8 mouse cellular contexts compared by ENCODE assay signal in the genomic region with DNA sequence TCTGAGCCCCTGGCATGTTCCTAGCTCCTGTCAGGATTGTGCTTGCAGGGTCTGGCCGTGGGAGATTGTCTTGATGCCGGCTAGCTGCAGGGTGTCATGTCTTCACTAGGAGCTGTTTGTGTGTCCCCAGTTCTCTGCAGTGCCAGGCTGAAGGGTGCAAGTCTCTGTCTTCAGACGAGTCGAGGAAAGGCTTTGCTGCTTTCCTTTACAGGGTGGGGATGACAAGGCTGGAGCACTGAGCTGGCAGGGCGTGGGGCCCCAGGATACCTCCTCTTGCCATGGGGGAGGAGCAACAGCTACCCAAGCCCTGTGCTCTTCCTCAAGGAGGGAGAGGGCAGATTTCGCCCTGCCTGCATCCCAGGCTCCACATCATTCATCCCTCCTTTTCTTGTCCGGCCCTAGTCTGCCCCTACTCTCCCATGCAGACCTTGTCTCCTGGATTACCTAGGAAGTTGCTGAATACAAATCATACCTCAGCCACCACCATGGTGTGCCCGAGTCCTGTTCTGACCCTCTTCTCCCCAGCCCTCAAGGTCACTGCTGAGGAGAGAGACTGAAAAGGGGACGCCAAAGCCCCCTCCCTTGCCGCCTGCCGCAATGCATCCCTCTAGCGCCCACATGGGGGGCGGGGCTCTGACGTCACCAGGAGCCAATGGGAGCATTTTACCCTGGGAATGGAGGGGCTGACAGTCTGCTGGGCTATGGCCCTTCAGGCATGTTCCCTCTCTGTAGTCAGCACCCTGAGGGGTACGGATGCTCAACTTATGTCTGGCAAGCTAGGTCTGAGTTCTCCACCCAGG. TPM values are rescaled to one million over a fixed set of nuclear protein-coding genes. Genes with fewer than 3 reads are reported as not detected.
A peak's percentile ranks its signal among the peaks of the same experiment; 100 is the strongest.
DNase-seq lines count a peak whose midpoint lies in the region; ATAC-seq and TF ChIP-seq lines count a peak whose summit lies in the region.

No protein-coding gene starts in this region.

- no peak overlapping the region for H3K27ac ChIP-seq in testis, adult 2 months (ENCODE audit: control insufficient read depth, insufficient read depth, low read depth, low read length)
- H3K27ac ChIP-seq in cortical plate, adult 2 months (ENCODE audit: insufficient read depth, low read length) = peak overlapping the region; percentile 87
- peak overlapping the region; percentile 90 for H3K27ac ChIP-seq in heart, embryonic 13.5 days (replicated peaks)
- no peak overlapping the region for H3K27ac ChIP-seq in macrophage
- H3K27ac ChIP-seq in small intestine, adult 2 months (ENCODE audit: insufficient read depth, low read depth, low read length) = no peak overlapping the region

- peak; percentile 37; the same call in 1 of the 2 replicates for ATAC-seq in heart, embryonic 13.5 days (ENCODE audit: extremely low read depth, insufficient number of reproducible peaks, low FRiP score, low TSS enrichment)

- no peak for TF ChIP-seq POLR2A in testis, adult 2 months (IDR thresholded peaks at IDR 0.05; ENCODE audit: control insufficient read depth, low read depth, low read length)
- TF ChIP-seq POLR2A in cortical plate, adult 2 months (IDR thresholded peaks at IDR 0.05; ENCODE audit: extremely low read depth, insufficient read depth, low read length) = peak; percentile 81
- TF ChIP-seq POLR2A in small intestine, adult 2 months (IDR thresholded peaks at IDR 0.05; ENCODE audit: low read depth, low read length) = no peak

- no peaks in the 10 kb centered on the region for H3K79me2 ChIP-seq in macrophage (ENCODE audit: inconsistent target)

- TF ChIP-seq CTCF in testis, adult 2 months (IDR thresholded peaks at IDR 0.05; ENCODE audit: control insufficient read depth, insufficient read depth, insufficient replicate concordance, low read depth, low read length) = no peak
- no peak for TF ChIP-seq CTCF in cortical plate, adult 2 months (IDR thresholded peaks at IDR 0.05; ENCODE audit: extremely low read depth, insufficient read depth, low read length)
- no peak for TF ChIP-seq CTCF in small intestine, adult 2 months (IDR thresholded peaks at IDR 0.05; ENCODE audit: extremely low read depth, insufficient read length, insufficient replicate concordance, low read depth, low read length)

- peak overlapping the region; percentile 50; the same call in 1 of the 2 replicates for H3K4me3 ChIP-seq in testis, adult 2 months (ENCODE audit: control insufficient read depth, low read depth, low read length)
- H3K4me3 ChIP-seq in cortical plate, adult 2 months (ENCODE audit: insufficient read depth, low read length) = peak overlapping the region; percentile 85
- peak overlapping the region; percentile 84 for H3K4me3 ChIP-seq in heart, embryonic 13.5 days
- peak overlapping the region; percentile 26 for H3K4me3 ChIP-seq in macrophage (ENCODE audit: inconsistent target)
- peak overlapping the region; percentile 59 for H3K4me3 ChIP-seq in small intestine, adult 2 months (ENCODE audit: low read depth, low read length)

- H3K27me3 ChIP-seq in testis, adult 2 months (ENCODE audit: control insufficient read depth, insufficient read depth, low read length) = no peaks in the 10 kb centered on the region
- peaks cover 28% of the 10 kb centered on the region for H3K27me3 ChIP-seq in heart, embryonic 13.5 days (replicated peaks)
- no peaks in the 10 kb centered on the region; the same call in none of the 2 replicates for H3K27me3 ChIP-seq in small intestine, adult 2 months (ENCODE audit: control insufficient read depth, insufficient read depth, low read length)

- peak overlapping the region; percentile 90 for H3K4me2 ChIP-seq in heart, embryonic 13.5 days

- no peaks in the 10 kb centered on the region for H3K36me3 ChIP-seq in testis, adult 2 months (ENCODE audit: control insufficient read depth, insufficient read depth, low read length)
- peaks cover 38% of the 10 kb centered on the region for H3K36me3 ChIP-seq in heart, embryonic 13.5 days
- H3K36me3 ChIP-seq in macrophage (ENCODE audit: inconsistent target) = no peaks in the 10 kb centered on the region
- H3K36me3 ChIP-seq in small intestine, adult 2 months (ENCODE audit: control insufficient read depth, insufficient read depth, low read length) = no peaks in the 10 kb centered on the region

- H3K4me1 ChIP-seq in testis, adult 2 months (ENCODE audit: control insufficient read depth, insufficient read depth, low read length) = peaks cover 10% of the 10 kb centered on the region
- H3K4me1 ChIP-seq in cortical plate, adult 2 months (ENCODE audit: control insufficient read depth, insufficient read depth, low read length) = peaks cover 14% of the 10 kb centered on the region
- H3K4me1 ChIP-seq in heart, embryonic 13.5 days = peaks cover 33% of the 10 kb centered on the region
- H3K4me1 ChIP-seq in small intestine, adult 2 months (ENCODE audit: control insufficient read depth, insufficient read depth, insufficient read length, low read length) = peaks cover 3% of the 10 kb centered on the region; the same call in 1 of the 2 replicates

- H3K9ac ChIP-seq in heart, embryonic 13.5 days = peak overlapping the region; percentile 94

- 2% methylated on average over 15 of the region's 15 CpGs for WGBS in heart, embryonic 13.5 days
- 13% methylated on average over 15 of the region's 15 CpGs for WGBS in macrophage (ENCODE audit: missing documents)
- 9% methylated on average over 15 of the region's 15 CpGs for WGBS in small intestine, adult 2 months

- no peaks in the 10 kb centered on the region for H3K9me3 ChIP-seq in heart, embryonic 13.5 days

- DNase-seq in testis, postnatal 14 days (ENCODE audit: low spot score) = no peak
- peak; percentile 83 to 89 for DNase-seq in layer of hippocampus, postnatal 14 days (ENCODE audit: low spot score in 2 of 2)
- no peak for DNase-seq in spleen, postnatal 10 days (ENCODE audit: low spot score in 2 of 2)

RNA-seq across cellular contexts. Expression of gene Setd6, which starts 12.0 kb away (rescaled TPM):
- polyA plus RNA-seq in testis, adult 2 months (2012; rRNA removed) = 4.5 and 4.7 TPM in 2 replicates
- polyA plus RNA-seq in cortical plate, adult 2 months (2012; rRNA removed) = 22.9 and 29.1 TPM in 2 replicates
- 15.9 and 18.1 TPM in 2 replicates for polyA plus RNA-seq in heart, embryonic 13.5 days (2015; fragmentation: Nextera tagmentation; extraction: Ambion mirVana)
- total RNA-seq in layer of hippocampus, postnatal 14 days (2021) = 10 to 100 TPM; 16.2 to 20.0 TPM
- 10 to 100 TPM in 19 of 26 experiments, 1 to 10 TPM in 7; 3.2 to 29.4 (median 15.9) TPM for total RNA-seq in macrophage (2018; cell fraction: chromatin; rRNA removed)
- 1 to 10 TPM; 4.5 to 8.3 (median 6.0) TPM for total RNA-seq in macrophage (2018; cell fraction: cytosol; rRNA removed)
- 10 to 100 TPM in 22 of 26 experiments, 1 to 10 TPM in 4; 5.3 to 39.5 (median 16.1) TPM for total RNA-seq in macrophage (2018; cell fraction: nucleus; rRNA removed)
- polyA plus RNA-seq in macrophage (2018) = 9.0 to 20.4 TPM (median 10.3 TPM) in 3 replicates
- 4.0 and 5.3 TPM in 2 replicates for polyA plus RNA-seq in small intestine, adult 2 months (2012; rRNA removed)

RNA-seq across cellular contexts. Expression of gene Ndrg4, which starts 26.9 kb away (rescaled TPM):
- polyA plus RNA-seq in testis, adult 2 months (2012; rRNA removed) = 23.7 and 26.2 TPM in 2 replicates
- polyA plus RNA-seq in cortical plate, adult 2 months (2012; rRNA removed) = 1,920 and 1,995 TPM in 2 replicates
- 256 and 289 TPM in 2 replicates for polyA plus RNA-seq in heart, embryonic 13.5 days (2015; fragmentation: Nextera tagmentation; extraction: Ambion mirVana)
- total RNA-seq in layer of hippocampus, postnatal 14 days (2021) = 1,000 to 10,000 TPM; 1,455 to 1,520 TPM
- total RNA-seq in macrophage (2018; cell fraction: chromatin; rRNA removed) = 1 to 10 TPM in 1 of 26 experiments, not detected in 25; 4.6 TPM
- under 1 TPM in 23 of 26 experiments, not detected in 3; 0.07 to 0.75 (median 0.19) TPM for total RNA-seq in macrophage (2018; cell fraction: cytosol; rRNA removed)
- under 1 TPM in 6 of 26 experiments, not detected in 20; 0.29 to 0.82 (median 0.65) TPM for total RNA-seq in macrophage (2018; cell fraction: nucleus; rRNA removed)
- polyA plus RNA-seq in macrophage (2018) = 0.12 to 0.73 TPM in 2 of 3 replicates, not detected in the other
- 10.2 and 12.1 TPM in 2 replicates for polyA plus RNA-seq in small intestine, adult 2 months (2012; rRNA removed)

Comparison
In these comparisons a context has a peak if more than half of its experiments do, and no peak if none do; other contexts are left out.
1. H3K27ac ChIP-seq: peak in cortical plate, adult 2 months (single experiment) and heart, embryonic 13.5 days (single experiment); none in testis, adult 2 months (single experiment), macrophage (single experiment) and small intestine, adult 2 months (single experiment).
2. H3K4me3 ChIP-seq: peak in every context shown above with its lines; median percentile 85 in cortical plate, adult 2 months; 84 in heart, embryonic 13.5 days; 59 in small intestine, adult 2 months; 50 in testis, adult 2 months; 26 in macrophage.
3. DNase-seq: peak in layer of hippocampus, postnatal 14 days (2 of 2); none in testis, postnatal 14 days (single experiment) and spleen, postnatal 10 days (0 of 2).